Mouse (Mus musculus) embryonic facial prominence, embryonic 12.5 days (tissue): ENCODE results near the gene Dennd1a. TPM values are rescaled to one million over a fixed set of nuclear protein-coding genes. Genes with fewer than 3 reads are reported as not detected.
"Not testable (repeated sequence)": the region's sequence is repeated elsewhere in the genome, so short reads cannot be mapped to it uniquely, and the experiment has no call there.

Source experiments
- ATAC-seq: fragments of 200-750 bp; cut with Nextera tagmentation; 2 replicates; pipeline ENCODE4 v1.8.0; 2017; ENCODE audit not compliant: insufficient number of reproducible peaks, insufficient read depth, low FRiP score, low TSS enrichment
- H3K27ac ChIP-seq: fragments of 300-500 bp; sonication (generic); 2 replicates; pipeline ENCODE4 v1.5.1; 2016; ENCODE audit warnings: mild to moderate bottlenecking
- H3K27me3 ChIP-seq: fragments of 300-500 bp; sonication (generic); 2 replicates; pipeline ENCODE4 v1.6.1; 2016; ENCODE audit warnings: mild to moderate bottlenecking, moderate library complexity
- H3K36me3 ChIP-seq: fragments of 300-500 bp; sonication (generic); 2 replicates; pipeline ENCODE4 v1.6.1; 2016; ENCODE audit warnings: mild to moderate bottlenecking
- H3K4me1 ChIP-seq: fragments of 300-500 bp; sonication (generic); 2 replicates; pipeline ENCODE4 v1.6.1; 2016
- H3K4me2 ChIP-seq: fragments of 300-500 bp; sonication (generic); replicated peaks from 2 replicates; pipeline ENCODE4 v1.6.1; 2016; ENCODE audit warnings: mild to moderate bottlenecking, moderate library complexity
- H3K4me3 ChIP-seq: fragments of 300-500 bp; sonication (generic); 2 replicates; pipeline ENCODE4 v1.5.1; 2016; ENCODE audit warnings: mild to moderate bottlenecking
- H3K9ac ChIP-seq: fragments of 300-500 bp; sonication (generic); 2 replicates; pipeline ENCODE4 v1.6.1; 2016; ENCODE audit warnings: mild to moderate bottlenecking, moderate library complexity
- H3K9me3 ChIP-seq: fragments of 300-500 bp; sonication (generic); 2 replicates; pipeline ENCODE4 v1.6.1; 2016; ENCODE audit warnings: mild to moderate bottlenecking, moderate library complexity
- WGBS: fragments of 180-500 bp; shearing (Covaris S2); methylation state at CpG from one replicate; pipeline ENCODE4 v1.1.7; 2016; 5-methylcytosine and 5-hydroxymethylcytosine counted together
- polyA plus RNA-seq: library from polyadenylated mRNA; unstranded; fragments of >200 nt; fragmentation: Nextera tagmentation; extraction: Ambion mirVana; gene quantifications from 2 replicates; pipeline ENCODE4 v1.2.1, GENCODE M21; 2016

The Dennd1a gene
- polyA plus RNA-seq, 1 experiment from 2014 or later = 21.4 TPM

- H3K9me3 ChIP-seq = no peaks in the 10 kb centered on the region
- no peak for ATAC-seq
- H3K36me3 ChIP-seq = no peaks in the 10 kb centered on the region
- H3K27ac ChIP-seq = no peak overlapping the region
- H3K9ac ChIP-seq = no peak overlapping the region
- no peak overlapping the region for H3K4me2 ChIP-seq
- H3K4me3 ChIP-seq = no peak overlapping the region
- 91% methylated on average over 4 of the region's 4 CpGs for WGBS
- H3K4me1 ChIP-seq = peaks cover 11% of the 10 kb centered on the region
- H3K27me3 ChIP-seq = no peaks in the 10 kb centered on the region
These were observed 346.3 kb downstream of the Dennd1a start for GRCm38 (mm10) chr2:37940845-37941361.

GRCm38 (mm10) chr2:37939997-37940396 lies 347.2 kb downstream of the Dennd1a start:
- H3K9me3 ChIP-seq = no peaks in the 10 kb centered on the region
- H3K27me3 ChIP-seq = no peaks in the 10 kb centered on the region
- H3K27ac ChIP-seq = no peak overlapping the region
- ATAC-seq = no peak
- 35% methylated on average over 1 of the region's 1 CpGs for WGBS
- no peak overlapping the region for H3K4me2 ChIP-seq
- no peak overlapping the region for H3K9ac ChIP-seq
- H3K4me3 ChIP-seq = no peak overlapping the region
- H3K4me1 ChIP-seq = peaks cover 4% of the 10 kb centered on the region; the same call in 1 of the 2 replicates
- H3K36me3 ChIP-seq = no peaks in the 10 kb centered on the region

- not testable (repeated sequence) for H3K27ac ChIP-seq, H3K4me2 ChIP-seq, H3K4me1 ChIP-seq, H3K36me3 ChIP-seq, H3K27me3 ChIP-seq, ATAC-seq, H3K9me3 ChIP-seq, H3K4me3 ChIP-seq, H3K9ac ChIP-seq
- WGBS = 92% methylated on average over 4 of the region's 4 CpGs
These were observed 350.3 kb downstream of the Dennd1a start for GRCm38 (mm10) chr2:37936922-37937321.

- 100% methylated on average over 1 of the region's 1 CpGs for WGBS
- no peak overlapping the region for H3K9ac ChIP-seq
- no peak overlapping the region for H3K27ac ChIP-seq
- H3K4me3 ChIP-seq = no peak overlapping the region
- no peaks in the 10 kb centered on the region for H3K9me3 ChIP-seq
- ATAC-seq = no peak
- H3K4me1 ChIP-seq = 0 out of 2 replicates have a peak, but pooled peaks cover 3% of the 10 kb centered on the region
- H3K36me3 ChIP-seq = no peaks in the 10 kb centered on the region
- H3K27me3 ChIP-seq = no peaks in the 10 kb centered on the region
- no peak overlapping the region for H3K4me2 ChIP-seq
These were observed 354.9 kb downstream of the Dennd1a start for GRCm38 (mm10) chr2:37932240-37932639.

- H3K4me1 ChIP-seq = 0 out of 2 replicates have a peak, but pooled peaks cover 3% of the 10 kb centered on the region
- H3K27me3 ChIP-seq = no peaks in the 10 kb centered on the region
- WGBS = 50% methylated on average over 5 of the region's 5 CpGs
- H3K9me3 ChIP-seq = no peaks in the 10 kb centered on the region
- no peak overlapping the region for H3K4me3 ChIP-seq
- H3K27ac ChIP-seq = no peak overlapping the region
- peak; percentile 67; the same call in 1 of the 2 replicates for ATAC-seq
- H3K36me3 ChIP-seq = no peaks in the 10 kb centered on the region
- H3K9ac ChIP-seq = no peak overlapping the region
- H3K4me2 ChIP-seq = no peak overlapping the region
These were observed 355.9 kb downstream of the Dennd1a start for GRCm38 (mm10) chr2:37931018-37931930.

GRCm38 (mm10) chr2:37926133-37926503 lies 361.1 kb downstream of the Dennd1a start:
- Histone ChIP-seq H3K4me3 (no peak overlapping the region), H3K9ac (no peak overlapping the region), H3K36me3 (no peaks in the 10 kb centered on the region), H3K9me3 (no peaks in the 10 kb centered on the region), H3K4me2 (no peak overlapping the region), H3K27ac (no peak overlapping the region), H3K27me3 (no peaks in the 10 kb centered on the region), H3K4me1 (no peaks in the 10 kb centered on the region)
- WGBS = 65% methylated on average over 5 of the region's 5 CpGs
- no peak for ATAC-seq

- Histone ChIP-seq H3K36me3 (no peaks in the 10 kb centered on the region), H3K9ac (no peak overlapping the region), H3K27ac (no peak overlapping the region), H3K4me2 (no peak overlapping the region), H3K4me3 (no peak overlapping the region), H3K27me3 (no peaks in the 10 kb centered on the region), H3K4me1 (no peaks in the 10 kb centered on the region), H3K9me3 (no peaks in the 10 kb centered on the region)
- no peak for ATAC-seq
- WGBS = 22% methylated on average over 6 of the region's 6 CpGs
These were observed 361.6 kb downstream of the Dennd1a start for GRCm38 (mm10) chr2:37925413-37926132.

GRCm38 (mm10) chr2:37908721-37909506 lies 378.3 kb downstream of the Dennd1a start:
- H3K9me3 ChIP-seq = no peaks in the 10 kb centered on the region
- no peaks in the 10 kb centered on the region for H3K4me1 ChIP-seq
- no peaks in the 10 kb centered on the region for H3K36me3 ChIP-seq
- H3K27me3 ChIP-seq = no peaks in the 10 kb centered on the region
- no peak for ATAC-seq
- no peak overlapping the region for H3K27ac ChIP-seq
- H3K4me2 ChIP-seq = no peak overlapping the region
- no peak overlapping the region for H3K9ac ChIP-seq
- no peak overlapping the region for H3K4me3 ChIP-seq
- WGBS = 54% methylated on average over 5 of the region's 5 CpGs

- Histone ChIP-seq H3K27ac (no peak overlapping the region), H3K27me3 (no peaks in the 10 kb centered on the region), H3K4me2 (no peak overlapping the region), H3K9me3 (no peaks in the 10 kb centered on the region), H3K9ac (no peak overlapping the region), H3K4me1 (no peaks in the 10 kb centered on the region), H3K36me3 (no peaks in the 10 kb centered on the region), H3K4me3 (no peak overlapping the region)
- WGBS = 76% methylated on average over 3 of the region's 3 CpGs
- no peak for ATAC-seq
These were observed 378.9 kb downstream of the Dennd1a start for GRCm38 (mm10) chr2:37908296-37908695.

- WGBS = 75% methylated on average over 2 of the region's 2 CpGs
- no peak for ATAC-seq
- H3K4me1 ChIP-seq = no peaks in the 10 kb centered on the region
- H3K4me3 ChIP-seq = no peak overlapping the region
- no peak overlapping the region for H3K27ac ChIP-seq
- H3K4me2 ChIP-seq = no peak overlapping the region
- H3K9me3 ChIP-seq = no peaks in the 10 kb centered on the region
- H3K9ac ChIP-seq = no peak overlapping the region
- H3K27me3 ChIP-seq = no peaks in the 10 kb centered on the region
- no peaks in the 10 kb centered on the region for H3K36me3 ChIP-seq
These were observed 380.9 kb downstream of the Dennd1a start for GRCm38 (mm10) chr2:37906261-37906660.

- no peak for ATAC-seq
- Histone ChIP-seq H3K27ac (no peak overlapping the region), H3K36me3 (no peaks in the 10 kb centered on the region), H3K4me3 (no peak overlapping the region), H3K9ac (no peak overlapping the region), H3K4me2 (no peak overlapping the region), H3K9me3 (no peaks in the 10 kb centered on the region), H3K27me3 (no peaks in the 10 kb centered on the region), H3K4me1 (no peaks in the 10 kb centered on the region)
- WGBS = 77% methylated on average over 8 of the region's 8 CpGs
These were observed 383.9 kb downstream of the Dennd1a start for GRCm38 (mm10) chr2:37903286-37903685.
